Mouse (Mus musculus) layer of hippocampus, adult 9-10 months (tissue): ENCODE data around the gene Adcy9.

ENCODE experiments used
- DNase-seq: peaks from one replicate; pipeline ENCODE4 v3.0.0; 2022; ENCODE audit warnings: low spot score

Adcy9 gene

GRCm38 (mm10) chr16:4318001-4318526, 102.2 kb downstream of the Adcy9 start:
- DNase-seq = no peak

- peak; percentile 91 for DNase-seq
Observed at GRCm38 (mm10) chr16:4316094-4316474, 104.2 kb downstream of the Adcy9 start.

DNA sequence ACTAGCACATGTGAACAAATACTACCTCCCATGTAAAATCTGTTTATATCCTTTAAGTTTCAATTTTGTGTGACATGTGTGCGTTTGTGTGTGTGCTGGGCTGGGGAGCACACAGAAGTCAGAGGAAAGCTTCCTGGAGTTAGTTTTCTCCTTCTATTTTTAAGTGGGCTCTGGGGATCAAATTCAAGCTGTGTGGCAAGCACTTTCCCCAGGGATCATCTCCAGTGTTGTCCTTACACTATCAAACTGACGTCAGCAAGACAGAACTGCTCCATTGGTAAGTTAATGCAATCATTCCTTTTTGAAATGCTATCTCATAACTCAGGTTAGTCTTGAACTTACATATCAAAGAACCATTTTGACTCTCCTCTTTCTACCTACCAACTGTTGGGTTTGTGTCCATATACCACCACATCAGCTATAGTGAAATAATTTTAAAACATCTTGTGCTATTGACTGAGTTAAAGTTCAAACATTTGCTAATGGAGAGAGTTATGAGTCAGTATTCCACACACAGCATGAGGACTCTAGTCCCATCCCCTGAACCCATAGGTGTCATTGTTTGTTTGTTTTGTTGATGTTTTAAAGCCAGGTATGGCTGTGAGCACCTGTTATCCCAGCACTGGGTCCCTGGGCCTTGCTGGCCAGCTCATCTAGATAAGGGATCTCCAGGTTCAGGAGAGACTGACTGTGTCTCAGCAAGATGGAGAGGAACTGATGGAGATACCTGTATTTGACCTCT, 104.8 kb downstream of the Adcy9 start:
- DNase-seq = no peak

DNA sequence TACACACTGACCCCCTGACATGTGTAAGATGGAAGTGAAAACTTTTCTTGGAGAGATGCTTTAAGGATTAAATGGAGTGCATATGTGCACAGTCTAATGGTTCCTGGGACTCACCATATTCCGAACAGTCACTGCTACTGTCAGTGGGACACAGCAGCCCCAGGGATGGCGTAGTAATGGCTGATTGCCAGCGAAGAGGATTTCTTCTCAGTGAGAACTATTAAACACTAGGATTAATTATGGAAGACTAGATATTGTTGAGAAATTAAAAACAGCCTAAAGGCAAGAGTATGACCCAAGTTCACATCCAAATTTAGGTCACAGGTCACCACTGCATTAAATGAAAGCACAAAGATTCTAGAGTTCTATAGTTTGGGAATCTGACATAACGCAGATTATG, 105.4 kb downstream of the Adcy9 start:
- DNase-seq = no peak

DNA sequence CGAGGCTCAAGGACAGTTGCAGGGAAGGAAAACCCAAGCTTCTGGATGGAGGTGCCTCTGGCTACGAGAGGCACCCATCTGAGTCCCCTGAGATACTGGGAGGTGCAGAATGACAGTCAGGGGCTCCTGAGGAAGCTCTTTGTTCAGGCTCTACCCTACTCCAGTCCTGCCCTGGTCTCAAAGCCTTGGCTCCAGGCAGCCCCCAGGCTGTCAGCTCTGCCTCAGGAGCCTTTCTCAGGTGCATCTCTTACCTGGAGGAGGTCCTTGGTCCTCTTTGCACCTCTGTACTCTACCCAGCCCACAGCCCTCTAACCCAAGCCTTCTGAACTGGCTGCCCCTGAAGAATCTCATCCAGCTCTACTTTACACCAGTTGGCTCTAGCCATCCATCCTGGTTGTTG, 108.3 kb downstream of the Adcy9 start:
- DNase-seq = no peak

DNA sequence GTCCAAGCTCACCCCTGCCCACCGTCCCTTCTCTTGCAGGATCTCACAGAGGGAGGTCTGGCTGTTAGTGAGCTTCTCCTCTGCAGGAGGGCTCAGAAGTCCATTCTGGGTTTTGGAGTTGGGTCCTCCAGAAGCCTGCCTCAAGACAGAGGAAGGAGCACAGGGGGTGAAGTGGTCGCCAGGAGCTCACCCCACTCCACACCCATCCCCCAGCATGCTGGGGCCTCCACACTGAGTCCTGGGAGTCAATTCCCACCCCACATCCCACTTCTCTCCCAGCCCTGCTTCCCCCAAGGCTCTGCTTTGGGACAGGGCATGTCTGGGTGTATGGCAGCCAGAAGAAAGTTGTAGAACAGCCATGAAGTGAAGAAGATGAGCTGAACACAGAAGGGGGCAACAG, 108.7 kb downstream of the Adcy9 start:
- DNase-seq = no peak

- no peak for DNase-seq
Observed at GRCm38 (mm10) chr16:4307795-4308194, 112.5 kb downstream of the Adcy9 start.

- DNase-seq = no peak
Observed at GRCm38 (mm10) chr16:4304176-4304922, 115.9 kb downstream of the Adcy9 start.

DNA sequence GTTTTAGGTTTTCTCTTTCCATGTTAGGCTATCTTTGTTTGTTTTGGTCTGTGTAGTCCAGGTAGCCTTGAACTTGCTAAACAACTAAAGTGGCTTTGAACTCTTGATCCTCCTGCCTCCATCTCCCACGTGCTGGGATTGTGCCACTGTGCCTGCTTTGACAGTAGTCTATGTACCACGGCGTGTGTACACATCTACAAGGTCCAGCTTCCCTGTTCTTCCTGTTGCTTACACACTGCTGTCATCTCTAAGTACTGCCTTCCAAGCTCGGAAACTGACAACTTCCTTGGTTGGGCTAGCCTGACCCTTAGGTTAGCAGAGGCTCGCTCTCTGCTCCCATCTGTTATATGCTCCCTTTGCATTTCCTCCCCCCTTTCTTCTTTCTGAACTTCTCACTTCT, 116.7 kb downstream of the Adcy9 start:
- no peak for DNase-seq

DNA sequence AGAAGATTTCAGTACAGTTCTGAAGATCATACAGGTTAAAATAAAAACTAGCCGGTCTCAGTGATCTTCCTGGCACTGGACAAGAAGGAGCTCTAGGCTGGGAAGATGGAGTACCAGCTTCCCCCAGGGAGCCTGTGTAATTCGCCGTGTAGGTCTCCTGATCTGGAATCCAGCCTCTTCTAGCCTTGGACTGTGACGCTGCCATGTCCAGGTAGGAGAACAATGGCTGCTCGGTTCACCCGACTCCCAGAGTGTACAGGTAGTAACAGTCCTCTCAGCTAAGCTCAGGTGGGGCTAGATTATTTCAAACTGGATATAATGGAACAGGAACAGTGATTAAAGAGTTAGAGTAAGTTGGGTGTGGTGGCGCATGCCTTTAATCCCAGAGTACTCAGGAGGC, 120.0 kb downstream of the Adcy9 start:
- no peak for DNase-seq

DNA sequence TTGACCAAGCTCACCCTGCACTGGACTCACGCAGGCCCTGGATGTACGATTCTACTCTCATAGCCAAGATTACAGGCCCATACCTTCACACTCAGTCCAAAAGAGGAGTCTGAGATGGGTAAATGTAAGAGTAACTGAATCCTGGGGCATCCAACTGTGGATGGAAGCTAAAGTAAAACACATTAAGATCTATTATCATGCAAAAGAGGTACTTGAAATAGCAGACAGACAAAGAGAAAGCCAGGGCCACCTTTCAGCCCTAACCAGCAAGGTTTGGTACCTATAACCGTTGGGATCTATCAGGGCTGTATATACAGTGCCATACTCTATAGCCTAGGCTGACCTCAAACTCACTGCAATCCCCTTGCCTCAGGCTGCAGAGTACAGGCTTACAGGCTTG, 127.0 kb downstream of the Adcy9 start:
- no peak for DNase-seq

DNA sequence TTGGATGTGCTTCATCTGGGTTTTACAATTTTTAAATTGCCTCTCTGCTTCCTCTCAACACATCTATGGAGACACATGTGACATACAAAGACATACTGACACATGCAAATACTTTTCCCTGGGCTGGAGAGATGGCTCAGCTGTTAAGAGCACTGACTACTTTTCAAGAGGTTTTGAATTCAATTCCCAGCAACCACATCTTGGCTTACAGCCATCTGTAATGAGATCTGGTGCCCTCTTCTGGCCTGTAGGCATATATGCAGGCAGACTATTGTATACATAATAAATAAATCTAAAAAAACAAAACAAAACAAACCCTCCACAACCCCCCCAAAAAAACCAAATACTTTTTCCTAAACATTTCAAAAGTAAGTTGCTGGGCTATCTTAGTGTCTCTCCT, 130.8 kb downstream of the Adcy9 start:
- no peak for DNase-seq

- DNase-seq = no peak
Observed at GRCm38 (mm10) chr16:4286593-4286992, 133.7 kb downstream of the Adcy9 start.

DNA sequence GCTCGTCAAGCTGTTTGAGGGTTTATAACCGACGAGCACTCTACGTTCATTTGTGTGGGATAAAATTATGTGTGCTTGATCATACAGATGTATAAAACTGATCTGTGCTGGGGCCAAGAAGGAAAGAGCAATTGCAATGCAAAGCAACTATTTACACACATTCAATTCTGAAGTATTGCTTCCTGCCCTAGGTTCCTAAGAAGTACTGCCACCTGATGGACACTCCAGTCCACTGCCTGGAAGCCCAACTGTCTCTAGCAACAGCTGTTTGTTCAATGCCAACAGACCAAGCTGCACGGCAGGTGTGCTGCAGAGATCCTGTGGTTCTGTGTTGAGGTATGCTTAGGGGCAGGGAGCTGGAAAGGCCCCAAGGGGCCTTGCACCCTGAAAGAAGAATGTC, 135.0 kb downstream of the Adcy9 start:
- no peak for DNase-seq

GRCm38 (mm10) chr16:4283267-4283851, 136.9 kb downstream of the Adcy9 start:
- DNase-seq = no peak

- no peak for DNase-seq
Observed at GRCm38 (mm10) chr16:4281470-4281869, 138.8 kb downstream of the Adcy9 start.

DNA sequence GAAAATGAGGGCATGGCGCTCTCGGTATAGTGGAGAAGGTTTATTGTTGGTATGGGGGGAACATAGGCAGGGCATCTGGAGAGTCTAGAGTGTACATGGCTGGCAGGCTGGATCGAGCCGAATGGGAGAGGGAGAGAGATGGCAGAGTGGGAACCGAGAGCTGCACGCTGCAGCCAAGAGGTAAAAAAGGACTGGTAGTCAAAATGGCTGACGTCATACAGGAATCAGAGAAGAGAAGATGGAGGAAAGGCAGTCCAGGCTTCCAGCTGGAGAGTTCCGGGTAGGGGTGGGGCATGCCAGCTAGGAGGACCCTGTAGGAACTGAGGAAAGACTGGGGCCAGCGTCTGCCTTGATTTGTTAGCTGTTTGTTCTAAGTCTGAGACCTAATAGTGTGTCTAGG, 139.3 kb downstream of the Adcy9 start:
- no peak for DNase-seq

GRCm38 (mm10) chr16:4279601-4280000, 140.7 kb downstream of the Adcy9 start:
- DNase-seq = no peak

- DNase-seq = no peak
Observed at GRCm38 (mm10) chr16:4276621-4277020, 143.7 kb downstream of the Adcy9 start.

DNA sequence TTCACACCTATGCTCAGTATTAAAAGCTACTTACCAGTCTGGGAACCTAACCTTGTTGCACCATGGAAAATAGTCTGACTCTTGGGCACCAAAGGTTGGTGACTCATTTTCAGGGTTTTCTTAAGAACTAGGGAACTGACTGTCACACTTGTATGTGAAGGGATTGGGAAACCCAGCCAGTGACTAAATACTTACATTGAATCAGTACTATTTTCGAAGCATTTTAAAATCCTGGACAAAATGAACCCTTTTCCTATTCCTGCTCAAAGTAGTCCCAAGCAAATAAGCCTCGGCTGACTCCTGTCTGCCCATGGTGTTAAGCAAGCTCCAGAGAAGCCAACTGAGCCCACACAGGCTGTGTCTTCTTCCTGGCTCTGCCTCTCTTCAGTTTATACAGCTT, 144.1 kb downstream of the Adcy9 start:
- no peak for DNase-seq

- DNase-seq = peak; percentile 33
Observed at GRCm38 (mm10) chr16:4273702-4274476, 146.4 kb downstream of the Adcy9 start.

DNA sequence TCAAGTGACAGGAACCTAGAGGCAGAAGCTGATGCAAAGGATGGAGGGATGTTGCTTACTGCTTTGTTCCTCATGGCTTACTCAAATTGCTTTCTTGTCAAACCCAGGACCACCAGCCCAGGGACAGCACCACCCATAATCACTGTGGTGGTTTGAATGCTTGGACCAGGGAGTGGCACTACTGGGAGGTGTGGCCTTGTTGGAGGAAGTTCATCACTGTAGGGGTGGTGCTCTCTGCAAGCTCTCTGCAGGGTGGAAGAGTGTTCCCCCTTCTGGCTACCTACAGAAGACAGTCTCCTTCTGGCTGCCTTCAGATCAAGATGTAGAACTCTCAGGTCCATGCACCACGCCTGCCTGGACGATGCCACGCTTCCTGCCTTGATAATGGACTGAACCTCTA, 148.0 kb downstream of the Adcy9 start:
- DNase-seq = no peak
